Mouse (Mus musculus): Measurements from ENCODE around the gene Macrod2.

Gene Macrod2

GRCm38 (mm10) chr2:141878473-141878872 lies 1483.4 kb downstream of the Macrod2 start:
- DNase-seq, result no peak

GRCm38 (mm10) chr2:141879711-141880110 lies 1484.6 kb downstream of the Macrod2 start:
- no peak for DNase-seq

GRCm38 (mm10) chr2:141886694-141887474 lies 1491.8 kb downstream of the Macrod2 start:
- no peak for DNase-seq

GRCm38 (mm10) chr2:141889497-141889896 lies 1494.4 kb downstream of the Macrod2 start:
- no peak for DNase-seq

- no peak for DNase-seq
These were observed 1502.8 kb downstream of the Macrod2 start for GRCm38 (mm10) chr2:141897951-141898350.

- DNase-seq, result no peak
These were observed 1516.8 kb downstream of the Macrod2 start for GRCm38 (mm10) chr2:141911831-141912447.

GRCm38 (mm10) chr2:141913486-141913885 lies 1518.4 kb downstream of the Macrod2 start:
- no peak for DNase-seq

GRCm38 (mm10) chr2:141913894-141914293 lies 1518.8 kb downstream of the Macrod2 start:
- no peak for DNase-seq

- no peak for DNase-seq
These were observed 1525.4 kb downstream of the Macrod2 start for GRCm38 (mm10) chr2:141920377-141920992.

- no peak for DNase-seq
These were observed 1540.0 kb downstream of the Macrod2 start for GRCm38 (mm10) chr2:141935130-141935529.

GRCm38 (mm10) chr2:141954795-141955194 lies 1559.7 kb downstream of the Macrod2 start:
- DNase-seq, result no peak

- no peak for DNase-seq
These were observed 1560.1 kb downstream of the Macrod2 start for GRCm38 (mm10) chr2:141955197-141955596.

- no peak for DNase-seq
These were observed 1567.8 kb downstream of the Macrod2 start for GRCm38 (mm10) chr2:141962868-141963267.

- no peak for DNase-seq
These were observed 1588.7 kb downstream of the Macrod2 start for GRCm38 (mm10) chr2:141983664-141984395.

- no peak for DNase-seq
These were observed 1603.8 kb downstream of the Macrod2 start for GRCm38 (mm10) chr2:141998901-141999300.

- no peak for DNase-seq
These were observed 1629.5 kb downstream of the Macrod2 start for GRCm38 (mm10) chr2:142024534-142025155.

- no peak for DNase-seq
These were observed 1631.6 kb downstream of the Macrod2 start for GRCm38 (mm10) chr2:142026721-142027120.

- DNase-seq, result no peak
These were observed 1635.9 kb downstream of the Macrod2 start for GRCm38 (mm10) chr2:142030756-142031646.

GRCm38 (mm10) chr2:142055576-142055975 lies 1660.5 kb downstream of the Macrod2 start:
- DNase-seq, result no peak

GRCm38 (mm10) chr2:142057889-142058750 lies 1663.0 kb downstream of the Macrod2 start:
- DNase-seq, result no peak

GRCm38 (mm10) chr2:142058751-142059090 lies 1663.6 kb downstream of the Macrod2 start:
- DNase-seq, result no peak
